Mouse (Mus musculus) lung, postnatal 0 days (tissue): ENCODE results near the gene Nrbf2. TPM values are rescaled to one million over a fixed set of nuclear protein-coding genes. Genes with fewer than 3 reads are reported as not detected.

ENCODE experiments used
- ATAC-seq: fragments of 200-750 bp; cut with Nextera tagmentation; 2 replicates; pipeline ENCODE4 v1.8.0; 2017; ENCODE audit warnings: moderate library complexity
- DNase-seq: peaks from one replicate; pipeline ENCODE4 v3.0.0-alpha.2; 2016; ENCODE audit warnings: low spot score
- H3K27ac ChIP-seq: fragments of 300-500 bp; sonication (generic); 2 replicates; pipeline ENCODE4 v1.5.1; 2014; ENCODE audit warnings: antibody characterized with exemption, mild to moderate bottlenecking, low read length, mixed read lengths
- H3K27me3 ChIP-seq: fragments of 300-500 bp; sonication (generic); replicated peaks from 2 replicates; pipeline ENCODE4 v1.6.1; 2014; ENCODE audit warnings: low read length, mixed read lengths; ENCODE audit not compliant: insufficient read depth
- H3K36me3 ChIP-seq: fragments of 300-500 bp; sonication (generic); 2 replicates; pipeline ENCODE4 v1.6.1; 2014; ENCODE audit warnings: low read length, mixed read lengths; ENCODE audit not compliant: insufficient read depth
- H3K4me1 ChIP-seq: fragments of 300-500 bp; sonication (generic); 2 replicates; pipeline ENCODE4 v1.6.1; 2014; ENCODE audit warnings: antibody characterized with exemption, low read depth, low read length, mixed read lengths; ENCODE audit not compliant: insufficient read depth
- H3K4me2 ChIP-seq: fragments of 300-500 bp; sonication (generic); replicated peaks from 2 replicates; pipeline ENCODE4 v1.6.1; 2014; ENCODE audit warnings: low read depth, mild to moderate bottlenecking, low read length, moderate library complexity, mixed read lengths
- H3K4me3 ChIP-seq: fragments of 300-500 bp; sonication (generic); 2 replicates; pipeline ENCODE4 v1.5.1; 2014; ENCODE audit warnings: low read depth, low read length
- H3K9ac ChIP-seq: fragments of 300-500 bp; sonication (generic); replicated peaks from 2 replicates; pipeline ENCODE4 v1.6.1; 2014; ENCODE audit warnings: low read depth, mild to moderate bottlenecking
- H3K9me3 ChIP-seq: fragments of 300-500 bp; sonication (generic); 2 replicates; pipeline ENCODE4 v1.6.1; 2016; ENCODE audit warnings: low read length, mixed read lengths
- CTCF ChIP-seq: IDR thresholded peaks from 2 replicates; pipeline ENCODE4 v1.5.1; 2016; ENCODE audit warnings: antibody characterized with exemption, mild to moderate bottlenecking
- EP300 ChIP-seq: IDR thresholded peaks from 2 replicates; pipeline ENCODE4 v1.6.1; 2016; ENCODE audit warnings: antibody characterized with exemption, mild to moderate bottlenecking, control low read depth
- WGBS: fragments of 180-500 bp; shearing (Covaris S2); extraction: QIAGEN DNeasy Blood & Tissue Kit; methylation state at CpG from one replicate; pipeline ENCODE4 v1.1.7; 2014; 5-methylcytosine and 5-hydroxymethylcytosine counted together
- polyA plus RNA-seq: library from polyadenylated mRNA; unstranded; fragments of >200 nt; fragmentation: Nextera tagmentation; extraction: Ambion mirVana; gene quantifications from 2 replicates; pipeline ENCODE4 v1.2.1, GENCODE M21; 2015

Nrbf2 gene
- polyA plus RNA-seq, 1 experiment from 2014 or later = 40.6 TPM

GRCm38 (mm10) chr10:67296482-67297152, 11.5 kb upstream of the Nrbf2 start:
- no peak overlapping the region for H3K27ac ChIP-seq
- 79% methylated on average over 8 of the region's 8 CpGs for WGBS
- TF ChIP-seq CTCF (no peak), EP300 (no peak)
- no peak overlapping the region for H3K4me2 ChIP-seq
- no peak for ATAC-seq
- no peaks in the 10 kb centered on the region for H3K9me3 ChIP-seq
- H3K27me3 ChIP-seq = no peaks in the 10 kb centered on the region
- DNase-seq = no peak
- no peaks in the 10 kb centered on the region for H3K36me3 ChIP-seq
- H3K4me3 ChIP-seq = no peak overlapping the region
- no peaks in the 10 kb centered on the region for H3K4me1 ChIP-seq
- no peak overlapping the region for H3K9ac ChIP-seq

DNA sequence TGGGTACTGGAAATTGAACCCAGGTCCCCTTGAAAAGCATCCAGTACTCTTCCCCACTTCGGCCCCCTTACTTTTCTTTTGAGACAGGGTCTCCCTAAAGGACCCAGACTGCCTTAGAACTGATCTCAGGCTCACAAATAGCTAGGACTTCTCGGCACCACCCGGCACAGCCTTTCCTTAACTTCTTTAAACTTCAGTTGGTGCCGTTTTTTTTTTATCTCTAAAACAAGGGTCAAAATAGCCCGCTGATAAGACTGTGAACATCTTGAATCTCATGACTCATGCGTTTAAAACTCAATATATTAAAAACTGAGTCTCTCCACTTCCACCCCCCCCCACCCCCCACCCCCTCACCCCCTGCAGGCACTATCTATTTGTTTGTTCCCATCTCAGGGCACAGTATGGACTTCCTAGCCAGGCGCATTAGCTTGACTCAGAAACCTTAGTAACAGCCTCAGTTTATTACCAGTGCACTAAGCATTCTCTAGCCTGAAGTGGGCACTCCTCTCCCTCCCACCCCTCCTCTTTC, 10.9 kb upstream of the Nrbf2 start:
- DNase-seq (no peak), ATAC-seq (no peak)
- TF ChIP-seq EP300 (no peak), CTCF (no peak)
- Histone ChIP-seq H3K4me3 (no peak overlapping the region), H3K27me3 (no peaks in the 10 kb centered on the region), H3K9ac (no peak overlapping the region), H3K27ac (no peak overlapping the region), H3K9me3 (no peaks in the 10 kb centered on the region), H3K4me2 (no peak overlapping the region), H3K4me1 (no peaks in the 10 kb centered on the region), H3K36me3 (no peaks in the 10 kb centered on the region)
- WGBS = 64% methylated on average over 7 of the region's 7 CpGs

DNA sequence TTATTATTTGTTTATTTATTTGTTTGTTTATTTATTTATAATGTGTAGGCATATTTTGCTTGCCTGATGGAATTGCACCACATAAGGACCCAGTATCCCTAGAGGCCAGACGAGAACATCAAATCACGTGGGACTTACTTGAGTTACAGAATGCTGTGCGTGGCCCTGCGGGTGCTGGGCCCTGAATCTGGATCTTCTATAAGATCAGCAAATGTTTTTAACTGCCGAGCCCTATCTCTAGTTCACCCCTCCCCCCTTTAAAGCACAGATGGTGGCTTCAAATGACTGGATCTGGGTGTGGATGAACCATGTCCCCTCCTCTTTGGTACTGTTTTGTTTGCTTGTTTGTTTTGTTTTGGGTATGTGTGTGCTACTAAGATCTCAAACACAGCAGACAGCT, 10.2 kb upstream of the Nrbf2 start:
- no peak overlapping the region for H3K9ac ChIP-seq
- no peak overlapping the region for H3K27ac ChIP-seq
- no peaks in the 10 kb centered on the region for H3K27me3 ChIP-seq
- no peak overlapping the region for H3K4me3 ChIP-seq
- WGBS = 67% methylated on average over 5 of the region's 5 CpGs
- ATAC-seq (no peak), DNase-seq (no peak)
- H3K9me3 ChIP-seq = no peaks in the 10 kb centered on the region
- H3K36me3 ChIP-seq = no peaks in the 10 kb centered on the region
- H3K4me2 ChIP-seq = no peak overlapping the region
- TF ChIP-seq CTCF (no peak), EP300 (no peak)
- no peaks in the 10 kb centered on the region for H3K4me1 ChIP-seq

DNA sequence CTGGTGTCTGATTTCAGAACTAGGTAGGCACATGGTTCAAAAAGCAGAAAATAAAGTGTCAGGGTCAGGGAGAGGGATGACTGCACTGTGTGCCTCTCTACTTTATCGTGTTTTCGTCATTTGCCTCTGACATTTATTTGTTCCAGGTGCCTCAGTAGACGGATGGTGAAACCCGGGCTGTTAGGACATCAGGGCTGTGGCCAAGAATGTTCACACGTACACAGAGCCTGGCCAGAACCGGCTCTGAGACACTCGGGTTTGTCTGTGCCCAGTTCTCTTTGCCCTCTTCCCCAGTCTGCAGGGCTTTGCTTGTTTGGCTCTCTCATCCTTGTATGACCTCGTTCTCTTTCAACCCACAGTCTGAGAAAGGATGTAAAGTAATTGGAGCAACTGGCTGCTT, 6.0 kb upstream of the Nrbf2 start:
- Histone ChIP-seq H3K4me2 (no peak overlapping the region), H3K4me3 (no peak overlapping the region), H3K36me3 (no peaks in the 10 kb centered on the region), H3K9me3 (no peaks in the 10 kb centered on the region), H3K27ac (no peak overlapping the region), H3K9ac (no peak overlapping the region), H3K27me3 (no peaks in the 10 kb centered on the region), H3K4me1 (no peaks in the 10 kb centered on the region)
- ATAC-seq (no peak), DNase-seq (peak; percentile 15)
- TF ChIP-seq EP300 = no peak
- TF ChIP-seq CTCF = no peak
- WGBS = 35% methylated on average over 8 of the region's 8 CpGs

DNA sequence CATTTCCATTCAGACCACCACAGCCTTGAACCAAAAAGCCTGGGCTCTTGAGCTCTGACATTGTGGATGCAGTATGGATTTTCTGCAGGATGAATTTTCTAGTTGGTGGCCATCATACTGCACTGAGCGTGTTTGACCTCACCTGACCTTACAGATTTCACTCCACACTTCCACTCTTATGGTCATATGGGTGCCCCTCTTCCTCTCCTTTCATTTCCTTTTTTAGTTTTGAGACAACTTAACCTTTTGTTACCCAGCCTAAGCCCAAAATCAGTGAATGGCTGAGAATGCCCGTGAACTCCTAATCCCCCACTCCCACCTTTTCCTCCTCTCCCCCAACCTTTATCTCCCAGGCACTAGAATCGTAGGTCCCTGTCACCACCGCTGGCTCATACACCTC, 5.5 kb upstream of the Nrbf2 start:
- H3K4me1 ChIP-seq = no peaks in the 10 kb centered on the region
- no peak overlapping the region for H3K4me2 ChIP-seq
- no peak overlapping the region for H3K4me3 ChIP-seq
- no peaks in the 10 kb centered on the region for H3K36me3 ChIP-seq
- DNase-seq (no peak), ATAC-seq (no peak)
- no peak overlapping the region for H3K27ac ChIP-seq
- H3K27me3 ChIP-seq = no peaks in the 10 kb centered on the region
- H3K9ac ChIP-seq = no peak overlapping the region
- 68% methylated on average over 4 of the region's 4 CpGs for WGBS
- TF ChIP-seq CTCF (no peak), EP300 (no peak)
- H3K9me3 ChIP-seq = no peaks in the 10 kb centered on the region

GRCm38 (mm10) chr10:67287877-67288276, 2.8 kb upstream of the Nrbf2 start:
- no peak overlapping the region for H3K4me3 ChIP-seq
- no peaks in the 10 kb centered on the region for H3K27me3 ChIP-seq
- H3K4me2 ChIP-seq = no peak overlapping the region
- H3K36me3 ChIP-seq = no peaks in the 10 kb centered on the region
- DNase-seq = peak; percentile 34
- H3K9me3 ChIP-seq = no peaks in the 10 kb centered on the region
- 72% methylated on average over 3 of the region's 3 CpGs for WGBS
- no peak for ATAC-seq
- H3K27ac ChIP-seq = no peak overlapping the region
- no peak overlapping the region for H3K9ac ChIP-seq
- H3K4me1 ChIP-seq = peaks cover 11% of the 10 kb centered on the region; the same call in 1 of the 2 replicates
- no peak for TF ChIP-seq CTCF
- TF ChIP-seq EP300 = no peak
